Mouse (Mus musculus): ENCODE data around the gene Tnfrsf4. TPM values are rescaled to one million over a fixed set of nuclear protein-coding genes. Genes with fewer than 3 reads are reported as not detected.

The Tnfrsf4 gene
- 3.1 and 8.5 TPM in 2 replicates for polyA plus RNA-seq (2012; ENCODE audit: low replicate concordance)

DNA sequence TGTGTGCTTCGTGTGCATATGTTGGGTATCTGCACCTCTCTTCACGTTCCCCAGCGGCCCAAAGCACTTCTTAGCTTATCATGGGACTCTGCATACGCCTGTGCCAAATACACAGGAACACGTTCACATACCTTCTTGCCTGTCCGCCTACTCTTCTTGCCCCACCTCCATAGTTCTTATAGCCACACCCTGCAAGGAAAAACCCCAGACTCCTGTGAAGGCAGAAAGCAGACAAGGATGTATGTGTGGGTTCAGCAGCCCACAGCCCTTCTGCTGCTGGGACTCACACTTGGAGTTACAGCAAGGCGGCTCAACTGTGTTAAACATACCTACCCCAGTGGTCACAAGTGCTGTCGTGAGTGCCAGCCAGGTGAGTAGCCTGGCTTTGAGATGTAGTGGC is at the start of gene Tnfrsf4:
Gene Tnfrsf4 (plus strand): TSS at position 207 of the 400 bp plus-strand sequence.

DNA sequence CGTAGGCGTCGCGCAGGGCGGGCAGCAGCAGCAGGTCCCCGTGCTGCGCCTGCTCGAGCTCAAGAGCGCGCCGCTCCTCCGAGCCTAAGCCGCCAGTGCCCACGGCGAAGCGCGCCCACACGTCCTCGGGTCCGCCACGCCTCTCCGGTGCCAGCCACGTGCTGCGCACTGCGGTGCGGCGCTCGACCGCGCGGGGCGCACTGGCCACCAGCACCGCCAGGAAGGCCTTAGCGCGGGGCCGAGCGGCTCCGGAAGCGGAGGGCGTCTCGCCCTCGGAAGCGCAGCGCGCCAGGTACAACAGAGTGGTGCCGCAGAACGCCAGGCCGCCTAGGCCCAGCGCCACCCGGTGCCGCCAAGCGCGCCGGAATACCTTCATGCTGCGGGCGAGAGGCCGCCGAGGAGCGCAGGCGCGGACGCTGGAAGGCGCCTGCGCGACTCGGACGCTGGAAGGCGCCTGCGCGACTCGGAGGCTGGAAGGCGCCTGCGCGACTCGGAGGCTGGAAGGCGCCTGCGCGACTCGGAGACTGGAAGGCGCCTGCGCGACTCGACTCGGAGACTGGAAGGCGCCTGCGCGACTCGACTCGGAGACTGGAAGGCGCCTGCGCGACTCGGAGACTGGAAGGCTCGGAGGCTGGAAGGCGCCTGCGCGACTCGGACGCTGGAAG is 21.3 kb upstream of the Tnfrsf4 start, which contains the start of the genes B3galt6 and Sdf4:
Gene B3galt6 (minus strand): TSS at position 409 of the 665 bp plus-strand sequence.
Gene Sdf4 (plus strand): TSS at position 632 of the 665 bp plus-strand sequence.

DNA sequence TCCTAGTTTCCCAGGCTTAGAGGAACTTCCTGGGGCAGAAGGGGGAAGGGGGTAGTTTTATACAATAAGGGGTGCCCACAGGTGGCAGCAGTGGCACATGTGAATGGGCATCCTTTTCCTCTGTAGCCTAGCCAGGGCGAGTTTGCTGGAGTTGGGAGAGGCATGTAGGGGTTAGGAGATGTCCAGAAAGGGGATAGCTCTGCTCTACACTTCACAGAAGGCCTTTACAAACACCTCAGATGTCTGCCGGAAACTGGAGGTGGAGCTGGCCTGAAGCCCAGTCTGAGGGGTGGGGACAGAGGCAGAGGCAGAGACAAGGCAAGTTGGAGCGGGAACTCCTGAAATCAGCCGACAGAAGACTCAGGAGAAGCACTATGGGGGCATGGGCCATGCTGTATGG is 12.4 kb downstream of the Tnfrsf4 start, which contains the start of gene Tnfrsf18:
Gene Tnfrsf18 (plus strand): TSS at position 152 of the 400 bp plus-strand sequence.

DNA sequence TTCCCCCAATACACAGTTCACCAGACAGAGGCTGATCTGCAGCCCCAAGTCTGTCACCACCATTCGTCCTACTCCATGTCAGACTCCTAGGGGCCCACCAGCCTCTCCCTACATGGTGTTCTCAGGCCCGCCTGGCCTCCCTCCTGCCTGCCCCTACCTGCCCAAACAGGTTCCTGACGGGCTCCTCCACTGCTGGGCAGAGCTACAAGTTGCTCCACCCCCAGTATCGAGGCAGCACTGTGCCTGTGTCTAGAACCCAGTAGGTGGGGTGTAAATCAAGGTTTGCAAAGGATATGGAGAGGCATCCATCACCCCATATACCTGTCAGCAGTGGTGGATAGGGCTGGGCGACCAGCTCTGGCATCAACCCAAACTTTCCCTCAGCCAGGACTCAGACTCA is 45.6 kb downstream of the Tnfrsf4 start, which contains the start of gene Ttll10:
Gene Ttll10 (minus strand): TSS at position 154 of the 400 bp plus-strand sequence.

Other genes starting within 250 kb of the Tnfrsf4 start
- 1.1 and 2.2 TPM in 2 replicates for gene Vwa1, start 239.1 kb upstream of the Tnfrsf4 start, polyA plus RNA-seq (2012; ENCODE audit: low replicate concordance)
- gene Tmem88b, start 228.0 kb upstream of the Tnfrsf4 start, polyA plus RNA-seq (2012; ENCODE audit: low replicate concordance), result 0.24 and 0.29 TPM in 2 replicates
- gene Ankrd65, start 223.4 kb upstream of the Tnfrsf4 start, polyA plus RNA-seq (2012; ENCODE audit: low replicate concordance), result not detected in 2 replicates
- gene Mrpl20, start 211.0 kb upstream of the Tnfrsf4 start, polyA plus RNA-seq (2012; ENCODE audit: low replicate concordance), result 26.3 and 70.8 TPM in 2 replicates
- 33.3 and 37.7 TPM in 2 replicates for gene Ccnl2, start 201.4 kb upstream of the Tnfrsf4 start, polyA plus RNA-seq (2012; ENCODE audit: low replicate concordance)
- gene Aurkaip1, start 182.6 kb upstream of the Tnfrsf4 start, polyA plus RNA-seq (2012; ENCODE audit: low replicate concordance), result 142 and 271 TPM in 2 replicates
- 0.21 and 2.1 TPM in 2 replicates for gene Mxra8, start 174.2 kb upstream of the Tnfrsf4 start, polyA plus RNA-seq (2012; ENCODE audit: low replicate concordance)
- 152 and 222 TPM in 2 replicates for gene Dvl1, start 166.4 kb upstream of the Tnfrsf4 start, polyA plus RNA-seq (2012; ENCODE audit: low replicate concordance)
- 0.08 TPM in 1 of 2 replicates, not detected in the other for gene Tas1r3, start 150.5 kb upstream of the Tnfrsf4 start, polyA plus RNA-seq (2012; ENCODE audit: low replicate concordance)
- gene Cptp, start 144.4 kb upstream of the Tnfrsf4 start, polyA plus RNA-seq (2012; ENCODE audit: low replicate concordance), result 2.0 and 2.6 TPM in 2 replicates
- 16.3 and 20.4 TPM in 2 replicates for gene Ints11, start 144.3 kb upstream of the Tnfrsf4 start, polyA plus RNA-seq (2012; ENCODE audit: low replicate concordance)
- 349 and 415 TPM in 2 replicates for gene Pusl1, start 122.1 kb upstream of the Tnfrsf4 start, polyA plus RNA-seq (2012; ENCODE audit: low replicate concordance)
- 59.5 and 63.0 TPM in 2 replicates for gene Acap3, start 122.0 kb upstream of the Tnfrsf4 start, polyA plus RNA-seq (2012; ENCODE audit: low replicate concordance)
- gene Ube2j2, start 70.0 kb upstream of the Tnfrsf4 start, polyA plus RNA-seq (2012; ENCODE audit: low replicate concordance), result 114 and 120 TPM in 2 replicates
- 122 and 138 TPM in 2 replicates for gene C1qtnf12, start 51.5 kb upstream of the Tnfrsf4 start, polyA plus RNA-seq (2012; ENCODE audit: low replicate concordance)
- gene B3galt6, start 21.2 kb upstream of the Tnfrsf4 start, polyA plus RNA-seq (2012; ENCODE audit: low replicate concordance), result 3.2 and 4.0 TPM in 2 replicates
- gene Sdf4, start 21.0 kb upstream of the Tnfrsf4 start, polyA plus RNA-seq (2012; ENCODE audit: low replicate concordance), result 40.5 and 45.3 TPM in 2 replicates
- gene Tnfrsf18, start 12.3 kb downstream of the Tnfrsf4 start, polyA plus RNA-seq (2012; ENCODE audit: low replicate concordance), result 5.5 and 8.2 TPM in 2 replicates
- gene Ttll10, start 45.6 kb downstream of the Tnfrsf4 start, polyA plus RNA-seq (2012; ENCODE audit: low replicate concordance), result not detected in 2 replicates
- 8.2 and 26.6 TPM in 2 replicates for gene 9430015G10Rik, start 96.1 kb downstream of the Tnfrsf4 start, polyA plus RNA-seq (2012; ENCODE audit: low replicate concordance)
- 1.0 and 1.2 TPM in 2 replicates for gene Rnf223, start 116.7 kb downstream of the Tnfrsf4 start, polyA plus RNA-seq (2012; ENCODE audit: low replicate concordance)
- 28.6 and 35.7 TPM in 2 replicates for gene Agrn, start 183.6 kb downstream of the Tnfrsf4 start, polyA plus RNA-seq (2012; ENCODE audit: low replicate concordance)
- 23.8 and 56.3 TPM in 2 replicates for gene Isg15, start 187.0 kb downstream of the Tnfrsf4 start, polyA plus RNA-seq (2012; ENCODE audit: low replicate concordance)
- gene AW011738, start 189.5 kb downstream of the Tnfrsf4 start, polyA plus RNA-seq (2012; ENCODE audit: low replicate concordance), result 38.6 and 49.2 TPM in 2 replicates
- 0.10 and 0.31 TPM in 2 replicates for gene Perm1, start 202.0 kb downstream of the Tnfrsf4 start, polyA plus RNA-seq (2012; ENCODE audit: low replicate concordance)
- 11.3 and 24.2 TPM in 2 replicates for gene Plekhn1, start 221.0 kb downstream of the Tnfrsf4 start, polyA plus RNA-seq (2012; ENCODE audit: low replicate concordance)
- gene Noc2l, start 222.2 kb downstream of the Tnfrsf4 start, polyA plus RNA-seq (2012; ENCODE audit: low replicate concordance), result 46.6 and 55.0 TPM in 2 replicates
- 77.5 and 112 TPM in 2 replicates for gene Samd11, start 241.8 kb downstream of the Tnfrsf4 start, polyA plus RNA-seq (2012; ENCODE audit: low replicate concordance)